Mouse (Mus musculus): ENCODE results near the gene Peli1. TPM values are rescaled to one million over a fixed set of nuclear protein-coding genes. Genes with fewer than 3 reads are reported as not detected.

Gene Peli1
- 112 and 119 TPM in 2 replicates for polyA plus RNA-seq (2014; fragmentation: Nextera tagmentation; extraction: Ambion mirVana)

- no peaks in the 10 kb centered on the region for H3K4me1 ChIP-seq (replicated peaks; ENCODE audit: control insufficient read depth, insufficient read depth, low read length)
- peak within 1 kb of the TSS; percentile 97 for H3K9ac ChIP-seq (ENCODE audit: low read depth, low read length)
- H3K4me2 ChIP-seq (replicated peaks; ENCODE audit: low read depth, low read length): peak within 1 kb of the TSS; percentile 47
- no peaks in the 10 kb centered on the region for H3K27me3 ChIP-seq (ENCODE audit: control insufficient read depth, insufficient read depth, low read length)
- ATAC-seq (ENCODE audit: low FRiP score): peak; percentile 99
- no peaks in the 10 kb centered on the region for H3K36me3 ChIP-seq (ENCODE audit: control insufficient read depth, insufficient read depth, low read length)
- H3K27ac ChIP-seq (ENCODE audit: low read depth, low read length): peak within 1 kb of the TSS; percentile 99
- H3K4me3 ChIP-seq (ENCODE audit: low read depth, low read length): peak within 1 kb of the TSS; percentile 86
- H3K9me3 ChIP-seq (ENCODE audit: control insufficient read depth, low read length): no peaks in the 10 kb centered on the region
- under 1% methylated on average over 24 of the region's 24 CpGs for WGBS
- peak; percentile 96 for DNase-seq (ENCODE audit: low spot score)
Measured at GRCm38 (mm10) chr11:21091067-21091427, at the start of gene Peli1. Peli1 (plus strand) TSS chr11:21091291.

- no peaks in the 10 kb centered on the region for H3K9me3 ChIP-seq (ENCODE audit: control insufficient read depth, low read length)
- H3K9ac ChIP-seq (ENCODE audit: low read depth, low read length): no peak overlapping the region
- 92% methylated on average over 5 of the region's 5 CpGs for WGBS
- no peaks in the 10 kb centered on the region for H3K27me3 ChIP-seq (ENCODE audit: control insufficient read depth, insufficient read depth, low read length)
- no peak overlapping the region for H3K27ac ChIP-seq (ENCODE audit: low read depth, low read length)
- no peaks in the 10 kb centered on the region for H3K36me3 ChIP-seq (ENCODE audit: control insufficient read depth, insufficient read depth, low read length)
- ATAC-seq (ENCODE audit: low FRiP score) (no peak), DNase-seq (ENCODE audit: low spot score) (no peak)
- H3K4me2 ChIP-seq (replicated peaks; ENCODE audit: low read depth, low read length): no peak overlapping the region
- no peak overlapping the region for H3K4me3 ChIP-seq (ENCODE audit: low read depth, low read length)
- no peaks in the 10 kb centered on the region for H3K4me1 ChIP-seq (replicated peaks; ENCODE audit: control insufficient read depth, insufficient read depth, low read length)
Measured at GRCm38 (mm10) chr11:21042590-21042989, 48.5 kb upstream of the Peli1 start.

GRCm38 (mm10) chr11:21046188-21046587, 44.9 kb upstream of the Peli1 start:
- no peak overlapping the region for H3K9ac ChIP-seq (ENCODE audit: low read depth, low read length)
- no peak for DNase-seq (ENCODE audit: low spot score)
- H3K27ac ChIP-seq (ENCODE audit: low read depth, low read length): no peak overlapping the region
- no peaks in the 10 kb centered on the region for H3K9me3 ChIP-seq (ENCODE audit: control insufficient read depth, low read length)
- no peak overlapping the region for H3K4me3 ChIP-seq (ENCODE audit: low read depth, low read length)
- no peaks in the 10 kb centered on the region for H3K4me1 ChIP-seq (replicated peaks; ENCODE audit: control insufficient read depth, insufficient read depth, low read length)
- WGBS: 86% methylated on average over 2 of the region's 2 CpGs
- H3K36me3 ChIP-seq (ENCODE audit: control insufficient read depth, insufficient read depth, low read length): no peaks in the 10 kb centered on the region
- H3K4me2 ChIP-seq (replicated peaks; ENCODE audit: low read depth, low read length): no peak overlapping the region
- no peak for ATAC-seq (ENCODE audit: low FRiP score)
- no peaks in the 10 kb centered on the region for H3K27me3 ChIP-seq (ENCODE audit: control insufficient read depth, insufficient read depth, low read length)

- no peaks in the 10 kb centered on the region for H3K27me3 ChIP-seq (ENCODE audit: control insufficient read depth, insufficient read depth, low read length)
- no peak for DNase-seq (ENCODE audit: low spot score)
- H3K4me1 ChIP-seq (replicated peaks; ENCODE audit: control insufficient read depth, insufficient read depth, low read length): no peaks in the 10 kb centered on the region
- no peak overlapping the region for H3K4me2 ChIP-seq (replicated peaks; ENCODE audit: low read depth, low read length)
- no peak overlapping the region for H3K27ac ChIP-seq (ENCODE audit: low read depth, low read length)
- 80% methylated on average over 2 of the region's 2 CpGs for WGBS
- no peaks in the 10 kb centered on the region for H3K36me3 ChIP-seq (ENCODE audit: control insufficient read depth, insufficient read depth, low read length)
- H3K9me3 ChIP-seq (ENCODE audit: control insufficient read depth, low read length): no peaks in the 10 kb centered on the region
- no peak overlapping the region for H3K9ac ChIP-seq (ENCODE audit: low read depth, low read length)
- no peak for ATAC-seq (ENCODE audit: low FRiP score)
- no peak overlapping the region for H3K4me3 ChIP-seq (ENCODE audit: low read depth, low read length)
Measured at GRCm38 (mm10) chr11:21047921-21048320, 43.2 kb upstream of the Peli1 start.

- Histone ChIP-seq H3K9ac (ENCODE audit: low read depth, low read length) (no peak overlapping the region), H3K36me3 (ENCODE audit: control insufficient read depth, insufficient read depth, low read length) (no peaks in the 10 kb centered on the region), H3K4me2 (replicated peaks; ENCODE audit: low read depth, low read length) (no peak overlapping the region), H3K27me3 (ENCODE audit: control insufficient read depth, insufficient read depth, low read length) (no peaks in the 10 kb centered on the region), H3K4me1 (replicated peaks; ENCODE audit: control insufficient read depth, insufficient read depth, low read length) (no peaks in the 10 kb centered on the region), H3K9me3 (ENCODE audit: control insufficient read depth, low read length) (no peaks in the 10 kb centered on the region), H3K27ac (ENCODE audit: low read depth, low read length) (no peak overlapping the region), H3K4me3 (ENCODE audit: low read depth, low read length) (no peak overlapping the region)
- 89% methylated on average over 9 of the region's 9 CpGs for WGBS
- DNase-seq (ENCODE audit: low spot score) (no peak), ATAC-seq (ENCODE audit: low FRiP score) (no peak)
Measured at GRCm38 (mm10) chr11:21051716-21052115, 39.4 kb upstream of the Peli1 start.

DNA sequence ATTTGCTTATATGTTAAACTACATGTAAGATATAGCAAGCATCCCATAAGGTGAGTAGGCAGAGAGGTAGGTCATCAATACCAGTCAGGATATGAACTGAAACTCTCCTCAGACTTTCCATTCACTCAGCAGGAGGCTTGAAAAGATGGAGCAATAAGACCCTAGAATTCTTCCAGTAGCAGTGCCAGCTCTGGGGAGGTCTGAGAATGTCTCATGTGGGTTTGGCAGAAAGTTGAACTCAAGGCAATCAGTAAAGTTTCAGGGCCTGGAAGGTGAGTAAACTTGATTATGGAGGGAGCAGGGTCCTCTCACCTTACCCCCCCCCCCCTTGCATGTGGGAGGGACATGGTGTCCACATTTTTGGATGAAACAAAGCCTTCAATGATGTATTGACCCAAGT, 36.5 kb upstream of the Peli1 start:
- Histone ChIP-seq H3K9me3 (ENCODE audit: control insufficient read depth, low read length) (no peaks in the 10 kb centered on the region), H3K4me2 (replicated peaks; ENCODE audit: low read depth, low read length) (no peak overlapping the region), H3K36me3 (ENCODE audit: control insufficient read depth, insufficient read depth, low read length) (no peaks in the 10 kb centered on the region), H3K9ac (ENCODE audit: low read depth, low read length) (no peak overlapping the region), H3K27me3 (ENCODE audit: control insufficient read depth, insufficient read depth, low read length) (no peaks in the 10 kb centered on the region), H3K4me3 (ENCODE audit: low read depth, low read length) (no peak overlapping the region), H3K27ac (ENCODE audit: low read depth, low read length) (no peak overlapping the region), H3K4me1 (replicated peaks; ENCODE audit: control insufficient read depth, insufficient read depth, low read length) (no peaks in the 10 kb centered on the region)
- no peak for DNase-seq (ENCODE audit: low spot score)
- no peak for ATAC-seq (ENCODE audit: low FRiP score)

- H3K9me3 ChIP-seq (ENCODE audit: control insufficient read depth, low read length): no peaks in the 10 kb centered on the region
- no peaks in the 10 kb centered on the region for H3K27me3 ChIP-seq (ENCODE audit: control insufficient read depth, insufficient read depth, low read length)
- ATAC-seq (ENCODE audit: low FRiP score) (no peak), DNase-seq (ENCODE audit: low spot score) (no peak)
- 91% methylated on average over 13 of the region's 13 CpGs for WGBS
- no peaks in the 10 kb centered on the region for H3K4me1 ChIP-seq (replicated peaks; ENCODE audit: control insufficient read depth, insufficient read depth, low read length)
- no peak overlapping the region for H3K9ac ChIP-seq (ENCODE audit: low read depth, low read length)
- no peaks in the 10 kb centered on the region for H3K36me3 ChIP-seq (ENCODE audit: control insufficient read depth, insufficient read depth, low read length)
- no peak overlapping the region for H3K4me2 ChIP-seq (replicated peaks; ENCODE audit: low read depth, low read length)
- no peak overlapping the region for H3K4me3 ChIP-seq (ENCODE audit: low read depth, low read length)
- H3K27ac ChIP-seq (ENCODE audit: low read depth, low read length): no peak overlapping the region
Measured at GRCm38 (mm10) chr11:21056109-21056850, 34.8 kb upstream of the Peli1 start.

DNA sequence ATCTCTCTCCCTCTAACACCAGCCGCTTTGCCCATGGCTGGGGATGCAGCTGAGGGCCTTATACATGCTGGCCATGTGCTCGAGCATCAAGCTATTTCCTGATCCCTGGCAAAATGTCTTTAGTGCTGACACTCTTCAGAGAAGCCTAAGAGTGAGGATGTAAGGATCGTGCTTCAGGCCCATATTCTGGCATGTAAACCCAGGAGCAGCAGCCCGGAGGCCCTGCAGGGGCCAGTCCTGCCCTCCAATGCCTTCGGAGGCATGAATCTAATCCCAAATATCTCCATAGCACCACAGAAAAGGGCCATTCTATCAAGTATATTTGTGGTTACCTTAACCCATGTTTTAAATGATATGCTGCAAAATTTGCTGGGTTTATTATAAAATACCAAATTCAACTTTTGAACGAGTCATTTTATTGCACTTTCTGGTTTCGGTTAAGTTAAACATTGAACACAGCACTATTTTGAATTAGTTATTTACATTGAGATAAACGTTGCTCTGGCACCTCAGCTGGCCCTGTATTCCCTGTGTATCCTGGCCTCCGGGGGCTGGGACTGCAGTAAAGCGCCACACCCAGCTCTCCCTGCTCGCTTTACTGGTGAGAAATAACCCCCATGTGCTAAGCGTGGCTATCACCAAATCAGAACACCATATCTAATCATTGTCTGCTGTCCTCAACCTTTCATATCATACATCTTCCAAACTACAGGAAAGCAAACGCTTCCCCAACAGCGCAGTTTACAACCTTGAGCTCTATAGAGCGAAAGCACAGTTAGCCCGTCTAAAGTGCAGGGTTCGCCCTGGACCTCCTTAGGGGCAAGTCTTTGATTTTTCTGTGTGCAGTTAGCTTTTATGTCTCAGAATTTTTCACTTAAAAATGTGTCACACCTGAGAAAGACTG, 33.3 kb upstream of the Peli1 start:
- H3K36me3 ChIP-seq (ENCODE audit: control insufficient read depth, insufficient read depth, low read length): no peaks in the 10 kb centered on the region
- DNase-seq (ENCODE audit: low spot score) (no peak), ATAC-seq (ENCODE audit: low FRiP score) (no peak)
- H3K4me1 ChIP-seq (replicated peaks; ENCODE audit: control insufficient read depth, insufficient read depth, low read length): no peaks in the 10 kb centered on the region
- H3K4me3 ChIP-seq (ENCODE audit: low read depth, low read length): no peak overlapping the region
- H3K9me3 ChIP-seq (ENCODE audit: control insufficient read depth, low read length): no peaks in the 10 kb centered on the region
- H3K27ac ChIP-seq (ENCODE audit: low read depth, low read length): no peak overlapping the region
- no peak overlapping the region for H3K9ac ChIP-seq (ENCODE audit: low read depth, low read length)
- no peaks in the 10 kb centered on the region for H3K27me3 ChIP-seq (ENCODE audit: control insufficient read depth, insufficient read depth, low read length)
- 88% methylated on average over 17 of the region's 17 CpGs for WGBS
- no peak overlapping the region for H3K4me2 ChIP-seq (replicated peaks; ENCODE audit: low read depth, low read length)

- Histone ChIP-seq H3K4me3 (ENCODE audit: low read depth, low read length) (no peak overlapping the region), H3K4me2 (replicated peaks; ENCODE audit: low read depth, low read length) (no peak overlapping the region), H3K9me3 (ENCODE audit: control insufficient read depth, low read length) (no peaks in the 10 kb centered on the region), H3K27me3 (ENCODE audit: control insufficient read depth, insufficient read depth, low read length) (no peaks in the 10 kb centered on the region), H3K4me1 (replicated peaks; ENCODE audit: control insufficient read depth, insufficient read depth, low read length) (no peaks in the 10 kb centered on the region), H3K9ac (ENCODE audit: low read depth, low read length) (no peak overlapping the region), H3K27ac (ENCODE audit: low read depth, low read length) (no peak overlapping the region), H3K36me3 (ENCODE audit: control insufficient read depth, insufficient read depth, low read length) (no peaks in the 10 kb centered on the region)
- no peak for DNase-seq (ENCODE audit: low spot score)
- no peak for ATAC-seq (ENCODE audit: low FRiP score)
- WGBS: 83% methylated on average over 5 of the region's 5 CpGs
Measured at GRCm38 (mm10) chr11:21058415-21058781, 32.7 kb upstream of the Peli1 start.
